Mouse (Mus musculus) T-helper 2 cell (primary cell): ENCODE measurements around the gene Prr15l.

Experiments
- in situ Hi-C: fragments of 300-600 bp; cut with MboI, MseI; formaldehyde crosslinking; loops from one replicate; pipeline ENCODE4 v1.15.1; 2025; ENCODE audit warnings: high pct_unique_total_duplicates

Prr15l gene

GRCm38 (mm10) chr11:96976379-96976687, 48.4 kb downstream of the Prr15l start:
- in situ Hi-C loops, result no loop called here

DNA sequence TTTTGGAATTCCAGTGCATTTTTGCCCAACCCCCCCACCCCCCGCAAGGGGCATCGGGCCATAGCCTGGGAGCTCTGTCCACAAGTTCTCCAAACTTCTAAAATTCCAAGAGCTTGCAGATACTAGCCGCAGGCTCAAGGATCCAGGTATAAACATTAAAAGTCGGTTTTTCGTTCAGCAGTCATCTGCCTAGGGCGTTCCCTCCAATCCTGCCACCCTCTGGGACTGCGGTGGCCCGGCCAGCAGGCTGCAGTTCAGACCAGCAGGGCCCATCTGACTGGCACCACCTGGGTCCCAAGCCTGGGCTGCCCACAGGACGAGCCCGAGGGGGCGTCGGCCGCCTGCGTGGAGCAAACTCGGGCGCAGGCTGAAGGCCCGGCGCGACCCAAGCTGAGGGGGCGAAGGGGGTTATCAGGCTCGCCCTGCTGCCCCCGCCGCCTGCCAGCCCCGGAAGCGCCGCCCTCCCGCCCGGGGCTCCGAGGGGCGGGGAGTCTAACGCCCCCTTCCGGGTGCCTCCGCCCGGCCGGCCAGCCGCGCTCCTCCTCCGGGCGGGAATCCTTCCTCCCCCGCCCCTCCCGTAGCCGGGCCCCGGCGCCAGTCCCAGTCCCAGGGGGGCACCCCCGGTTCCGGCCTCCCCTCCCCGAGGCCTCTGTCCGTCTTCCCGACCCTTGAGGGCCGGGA, 49.1 kb downstream of the Prr15l start:
- in situ Hi-C loops, result no loop called here

DNA sequence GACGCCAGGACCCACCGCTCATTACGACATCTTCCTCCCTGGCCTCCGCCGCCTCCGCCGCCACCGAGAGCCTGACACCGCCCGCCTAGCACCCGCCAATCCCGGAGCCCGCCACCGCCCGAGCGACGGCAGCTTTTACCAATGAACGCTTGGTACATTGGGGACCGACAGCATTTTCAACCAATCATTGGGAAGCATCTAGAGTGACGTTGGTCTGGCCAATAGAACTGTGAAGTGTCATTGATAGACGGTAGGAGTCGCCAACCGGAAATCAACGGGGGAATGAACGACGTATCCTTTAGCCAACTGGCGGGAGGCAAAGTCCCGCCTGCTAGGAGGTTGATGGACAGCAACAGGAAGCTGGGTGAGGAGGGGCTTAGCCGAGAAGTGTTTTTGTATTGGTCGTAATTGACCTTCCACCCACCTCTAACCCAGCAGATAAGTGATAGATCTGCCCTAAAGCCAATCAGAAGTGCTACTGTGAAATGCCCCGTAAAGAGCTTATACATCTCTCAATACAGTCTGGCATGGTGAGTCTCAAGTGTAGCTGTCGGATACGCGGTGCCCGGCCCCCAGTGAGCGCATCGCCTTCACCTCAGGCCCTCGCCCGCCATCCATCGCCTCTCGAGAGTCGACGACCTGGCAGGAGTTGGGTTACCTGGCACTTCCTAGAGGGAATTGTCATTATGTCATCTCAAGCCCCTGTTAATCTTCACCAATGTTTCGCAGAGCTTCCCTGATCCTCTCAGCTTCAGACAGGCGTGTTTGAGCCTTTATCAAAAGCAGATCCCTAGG, 49.9 kb downstream of the Prr15l start:
- in situ Hi-C loops, result no loop called here

GRCm38 (mm10) chr11:96978401-96979246, 50.7 kb downstream of the Prr15l start:
- in situ Hi-C loops, result no loop called here

DNA sequence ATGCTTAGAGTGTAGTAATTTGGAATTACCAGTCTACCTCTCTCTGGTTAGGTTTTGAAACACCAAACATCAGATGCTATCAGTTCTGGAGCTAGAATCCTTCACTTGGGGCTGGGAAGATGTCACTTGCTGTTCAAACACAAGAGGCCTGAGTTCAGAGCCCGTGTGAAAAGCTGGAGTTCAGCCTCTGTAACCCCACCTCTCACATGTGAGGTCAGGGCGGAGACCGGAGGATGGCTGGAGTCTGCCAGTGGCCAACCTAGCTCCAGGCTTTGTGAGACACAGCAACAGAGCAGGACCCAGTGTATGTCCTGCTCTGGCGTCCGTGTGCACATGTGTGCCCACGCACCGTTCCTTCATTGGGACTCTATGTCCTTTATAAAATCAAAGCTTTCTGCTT, 51.4 kb downstream of the Prr15l start:
- in situ Hi-C loops, result no loop called here

DNA sequence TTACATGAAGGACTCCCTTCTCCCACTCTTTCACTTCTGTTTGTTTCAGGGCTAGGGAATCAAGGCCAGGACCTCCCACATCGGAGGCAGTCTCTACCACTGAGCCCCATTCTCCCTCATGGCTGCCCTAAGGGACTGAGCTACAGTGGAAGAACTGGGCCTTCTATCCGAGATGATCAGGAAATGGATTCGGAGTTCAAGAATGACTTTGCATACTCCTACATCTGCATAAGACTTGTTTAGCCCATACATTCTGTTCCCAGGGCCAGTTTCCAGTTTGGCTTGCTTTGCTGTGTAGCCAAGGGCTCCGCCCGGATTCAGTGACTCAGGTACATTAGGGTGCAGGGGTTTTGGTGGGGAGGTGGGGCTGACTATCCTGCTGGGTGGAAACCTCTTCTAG, 52.1 kb downstream of the Prr15l start:
- in situ Hi-C loops, result loop anchor here (5.0 kb wide), 1 partner anchor 42 kb away; no protein-coding TSS in a partner anchor

GRCm38 (mm10) chr11:96981461-96981860, 53.6 kb downstream of the Prr15l start:
- in situ Hi-C loops, result loop anchor here (5.0 kb wide), 1 partner anchor 41 kb away; no protein-coding TSS in a partner anchor

DNA sequence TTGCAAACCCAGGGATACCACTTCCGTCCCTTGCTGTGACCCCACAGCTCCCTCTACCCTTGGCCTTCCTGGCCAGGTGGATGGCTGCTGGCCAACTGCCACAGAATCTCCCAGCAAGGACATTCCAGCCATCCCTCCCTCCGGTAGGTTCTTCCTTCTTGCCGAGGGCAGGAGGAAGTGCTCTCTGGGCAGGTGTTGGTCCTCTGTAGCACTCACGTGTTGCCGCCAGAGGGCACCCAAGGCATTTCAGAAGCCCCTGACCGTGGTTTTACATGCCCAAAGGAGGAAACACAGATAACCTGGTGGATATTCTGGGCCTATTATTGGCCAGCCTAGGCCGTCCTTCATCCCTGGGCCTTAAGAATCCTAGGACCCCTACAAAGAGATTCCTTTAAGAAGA, 54.5 kb downstream of the Prr15l start:
- in situ Hi-C loops, result loop anchor here (5.0 kb wide), 1 partner anchor 40 kb away; no protein-coding TSS in a partner anchor

- in situ Hi-C loops, result loop anchor here (5.0 kb wide), 1 partner anchor 39 kb away; no protein-coding TSS in a partner anchor
Observed at GRCm38 (mm10) chr11:96982859-96983258, 55.0 kb downstream of the Prr15l start, which contains the start of gene Sp2. TSS of gene Sp2 (minus strand) at chr11:96982959.

GRCm38 (mm10) chr11:96984903-96985302, 57.0 kb downstream of the Prr15l start:
- in situ Hi-C loops, result loop anchor here (5.0 kb wide), 1 partner anchor 37 kb away; no protein-coding TSS in a partner anchor

DNA sequence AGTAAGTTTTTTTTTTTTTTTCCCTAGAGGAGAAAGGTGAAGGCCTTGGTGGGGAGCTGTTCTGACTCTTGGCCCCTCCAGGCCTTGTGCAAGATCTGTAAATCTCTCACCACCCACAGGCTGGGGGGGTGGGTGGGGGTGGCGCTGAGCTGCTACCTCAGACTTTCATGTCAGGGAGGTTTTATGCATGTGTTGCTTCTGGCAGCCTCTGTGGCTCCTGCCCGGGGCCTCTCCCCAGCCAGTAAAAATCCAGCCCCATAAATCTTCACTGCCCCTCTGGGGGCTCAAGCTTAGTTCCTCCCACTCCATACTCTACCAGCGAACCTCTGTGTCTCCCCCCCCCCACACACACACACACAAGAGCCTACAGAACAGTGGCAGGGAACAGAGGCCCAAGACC, 58.6 kb downstream of the Prr15l start:
- in situ Hi-C loops, result no loop called here
